Mouse (Mus musculus) thymus, adult 18-20 months (tissue): ENCODE data around the gene Tmc8.
"Not testable (repeated sequence)": the region's sequence is repeated elsewhere in the genome, so short reads cannot be mapped to it uniquely, and the experiment has no call there.

Experiments
- DNase-seq, 2 experiments: peaks; one replicate each; pipeline ENCODE4 v3.0.0; 2022; ENCODE audit warnings: mixed read lengths in 2 of 2

Gene Tmc8

DNA sequence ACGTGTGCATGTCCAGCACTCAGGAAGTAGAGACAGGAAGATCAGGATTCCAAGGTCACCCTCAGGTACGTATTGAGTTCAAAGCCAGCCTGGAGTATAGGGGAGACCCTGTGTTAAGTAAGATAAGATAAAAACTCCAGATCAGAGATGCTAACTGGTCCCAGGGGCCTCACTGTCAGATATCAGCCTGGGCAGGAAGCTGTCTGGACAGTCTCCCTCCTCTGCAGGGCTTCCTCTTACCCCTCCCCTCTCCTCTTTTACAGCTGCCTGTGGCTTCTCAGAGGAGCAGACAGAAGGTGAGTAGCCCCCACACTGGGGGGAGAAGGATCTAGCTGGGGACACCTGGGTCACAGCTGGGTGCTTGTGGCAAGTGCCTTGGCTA is 16.3 kb downstream of the Tmc8 start:
- DNase-seq: peak in 1 of 2 experiments; percentile 41

- no peak for DNase-seq
Observed at GRCm38 (mm10) chr11:117799174-117799573, 17.3 kb downstream of the Tmc8 start.

DNA sequence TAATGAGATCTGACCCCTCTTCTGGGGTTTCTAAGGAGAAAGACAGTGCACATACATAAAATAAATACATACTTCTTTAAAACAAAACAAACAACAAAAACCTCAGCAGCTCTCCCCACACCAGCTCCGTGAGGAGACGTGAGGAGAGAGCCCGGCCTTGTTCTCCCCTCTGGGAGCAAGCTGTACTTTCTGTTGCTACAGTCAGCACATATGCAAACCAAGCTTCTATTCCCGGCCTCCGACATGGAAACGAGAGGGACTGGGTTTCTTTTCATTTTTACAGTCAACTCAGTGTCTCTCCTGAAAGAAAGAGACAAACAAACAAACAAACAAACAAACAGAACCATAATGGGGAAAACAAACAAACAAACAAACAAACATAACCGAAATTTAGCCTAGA is 18.2 kb downstream of the Tmc8 start:
- no peak for DNase-seq

GRCm38 (mm10) chr11:117801650-117802049 is 19.8 kb downstream of the Tmc8 start:
- DNase-seq: no peak

GRCm38 (mm10) chr11:117803166-117803688 is 21.4 kb downstream of the Tmc8 start:
- DNase-seq: no peak

DNA sequence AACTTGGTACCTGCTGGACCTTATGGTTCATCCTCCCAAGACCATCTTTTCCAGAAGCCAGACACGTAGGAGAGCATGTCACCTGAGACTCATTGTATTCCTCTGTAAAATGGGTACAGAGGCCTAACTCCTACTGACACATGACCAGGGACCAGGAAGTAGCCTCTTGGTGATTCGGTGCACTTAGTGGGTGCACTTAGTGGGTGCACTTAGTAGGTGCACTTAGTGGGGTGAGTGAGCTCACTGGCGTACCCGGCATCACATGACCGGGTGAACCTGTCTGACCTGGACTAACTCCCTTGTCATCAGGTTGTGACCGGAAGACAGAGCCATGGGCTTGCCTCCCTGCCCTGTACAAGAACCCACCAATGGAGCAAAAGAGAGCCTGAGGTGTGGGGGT is 24.9 kb downstream of the Tmc8 start:
- no peak for DNase-seq

DNA sequence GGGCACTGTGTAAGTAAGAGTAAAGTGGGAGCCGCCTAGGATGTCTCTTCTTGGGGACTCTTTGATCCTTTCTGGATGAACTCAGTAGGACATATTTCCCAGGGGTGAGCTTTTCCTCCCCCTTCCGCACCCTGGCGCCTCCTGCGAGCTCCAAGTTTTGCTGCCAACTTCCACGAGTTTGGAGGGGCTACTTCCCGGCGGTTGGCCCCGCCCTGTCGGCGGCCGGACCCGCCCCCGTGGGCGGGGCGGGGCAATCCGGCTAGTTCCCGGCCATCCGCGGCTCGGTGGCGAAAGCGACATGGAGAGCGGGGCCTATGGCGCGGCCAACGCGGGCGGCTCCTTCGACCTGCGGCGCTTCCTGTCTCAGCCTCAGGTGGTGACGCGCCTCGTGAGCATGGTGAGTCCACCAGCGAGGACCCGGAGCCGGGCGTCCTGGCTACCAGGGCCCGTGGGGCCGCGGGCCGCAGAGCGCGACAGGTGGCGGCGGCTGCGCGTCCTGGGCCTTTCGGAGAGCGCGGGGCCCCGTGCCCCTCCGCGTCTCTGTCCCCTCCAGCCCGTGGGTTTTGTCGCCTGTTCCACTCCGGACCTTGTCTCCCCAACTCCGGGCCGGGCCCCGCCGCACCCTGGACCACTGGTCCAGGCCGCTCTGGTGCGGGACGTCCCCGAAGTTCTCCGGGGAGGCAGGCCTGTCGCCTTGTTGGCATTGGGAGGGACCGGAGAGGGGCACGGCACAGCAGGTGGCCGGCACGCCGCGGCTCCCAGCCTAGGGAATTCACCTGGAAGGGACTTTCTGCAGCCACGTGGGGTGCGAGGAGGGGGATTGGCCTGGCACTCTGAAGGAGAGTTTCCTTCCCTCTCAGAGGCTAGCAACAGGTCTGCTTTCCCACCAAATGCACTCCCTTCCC is 27.8 kb downstream of the Tmc8 start, which contains the start of the genes Gm20708 and Syngr2:
Gene Gm20708, plus strand, starts transcription at position 262 of the 905 bp plus-strand sequence.
Gene Syngr2, plus strand, starts transcription at position 262 of the 905 bp plus-strand sequence.
- peak; percentile 46 to 58 for DNase-seq

DNA sequence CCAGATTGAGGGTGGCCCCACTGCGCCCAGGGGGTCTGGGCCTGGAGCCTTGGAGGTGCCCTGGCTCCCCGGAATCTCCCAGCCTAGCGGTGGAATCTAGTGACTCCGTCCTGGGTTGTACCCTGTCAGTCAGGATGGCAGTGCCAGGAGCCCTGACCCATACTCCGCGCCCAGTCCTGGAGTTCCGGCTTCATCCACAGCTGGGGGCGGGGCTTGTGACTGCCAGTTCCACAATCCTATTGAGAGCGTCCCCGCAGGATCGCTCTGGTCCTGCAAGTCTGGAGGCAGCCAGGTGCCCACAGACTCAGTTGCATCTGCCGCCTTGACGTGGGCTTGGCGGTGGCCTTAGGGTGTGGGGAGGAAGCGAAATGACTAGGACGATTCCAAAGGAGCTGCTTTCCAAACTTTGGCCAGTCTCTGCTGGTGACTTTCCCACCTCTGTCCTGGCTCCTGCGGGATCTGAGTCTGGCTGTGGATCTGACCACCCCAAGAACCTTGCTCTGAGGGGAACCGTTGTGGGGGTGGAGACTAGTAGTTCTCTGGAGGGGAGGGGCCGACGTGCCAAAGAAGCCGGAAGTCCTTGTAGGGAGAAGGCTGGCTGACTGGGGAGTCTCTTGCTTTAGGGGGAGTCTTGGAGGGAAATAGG is 28.6 kb downstream of the Tmc8 start:
- peak; percentile 67 to 80 for DNase-seq

DNA sequence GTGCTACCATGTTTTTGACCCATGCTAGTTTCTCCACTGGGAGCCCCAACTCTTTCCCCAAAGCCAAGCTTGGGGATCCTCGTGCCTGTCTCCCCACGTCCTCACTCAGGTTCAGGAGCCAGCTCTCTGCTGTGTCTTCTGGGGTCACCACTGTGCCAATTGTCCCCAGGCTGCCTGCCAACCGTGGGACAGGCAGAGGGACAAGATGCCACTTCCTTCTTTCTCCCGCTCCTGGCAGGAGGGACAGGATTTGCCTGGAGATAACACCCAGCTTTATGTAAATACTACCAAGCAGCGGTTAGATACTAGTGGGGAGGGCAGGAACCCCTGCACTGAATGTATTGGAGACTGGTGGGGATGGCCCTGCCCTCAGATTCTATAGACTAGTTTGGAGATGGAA is 32.0 kb downstream of the Tmc8 start:
- no peak for DNase-seq

DNA sequence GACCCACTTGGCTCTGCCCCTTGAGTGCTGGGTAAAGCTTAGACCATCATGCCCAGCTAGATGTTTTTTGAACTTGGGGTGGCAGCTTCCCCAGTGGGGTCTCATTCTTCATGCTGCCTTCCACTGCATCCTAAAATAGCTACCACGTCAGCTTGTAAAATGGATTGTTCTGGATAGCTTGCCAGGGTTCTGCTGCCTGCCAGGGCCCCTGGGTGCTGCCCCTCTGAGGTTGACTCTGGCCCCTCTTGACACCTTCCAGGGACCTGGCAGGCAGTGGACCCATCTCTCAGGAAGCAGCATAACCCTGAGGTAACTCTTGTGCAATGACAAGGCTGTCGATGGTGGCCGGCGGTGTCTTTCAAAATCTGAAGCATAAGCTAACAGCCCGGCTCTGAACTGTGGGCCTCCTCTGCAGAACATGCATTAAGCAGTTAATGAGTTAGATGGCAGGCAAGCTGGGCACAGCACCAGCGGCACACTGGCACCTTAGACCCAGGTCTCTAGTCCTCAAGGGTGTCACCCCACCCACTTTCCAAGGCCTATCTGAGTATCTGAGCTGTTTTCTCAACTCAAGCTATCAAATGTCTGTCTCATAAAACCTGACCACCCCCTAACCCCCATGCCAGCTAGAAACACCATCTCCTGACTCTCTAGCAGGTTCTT is 33.0 kb downstream of the Tmc8 start:
- DNase-seq: no peak

DNA sequence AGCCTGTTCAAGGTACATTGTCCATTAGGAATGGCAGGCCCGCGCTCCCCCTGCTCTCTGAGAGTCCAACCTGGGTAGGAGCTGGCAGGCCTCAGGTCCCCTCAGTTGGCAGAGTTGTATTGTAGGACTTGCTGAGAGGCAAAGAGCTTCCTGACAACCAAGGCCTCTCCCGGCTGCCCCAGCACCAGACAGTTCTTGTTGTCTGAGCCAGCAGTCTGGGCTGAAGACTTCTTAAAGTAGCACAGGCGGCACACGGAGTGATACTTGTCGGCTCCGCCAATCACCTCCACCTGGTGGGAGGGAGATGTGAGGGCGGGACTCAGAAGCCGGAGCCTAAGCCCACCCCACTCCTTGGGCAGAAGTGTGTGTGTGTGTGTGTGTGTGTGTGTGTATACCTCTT is 34.0 kb downstream of the Tmc8 start:
- DNase-seq: not testable (repeated sequence)

DNA sequence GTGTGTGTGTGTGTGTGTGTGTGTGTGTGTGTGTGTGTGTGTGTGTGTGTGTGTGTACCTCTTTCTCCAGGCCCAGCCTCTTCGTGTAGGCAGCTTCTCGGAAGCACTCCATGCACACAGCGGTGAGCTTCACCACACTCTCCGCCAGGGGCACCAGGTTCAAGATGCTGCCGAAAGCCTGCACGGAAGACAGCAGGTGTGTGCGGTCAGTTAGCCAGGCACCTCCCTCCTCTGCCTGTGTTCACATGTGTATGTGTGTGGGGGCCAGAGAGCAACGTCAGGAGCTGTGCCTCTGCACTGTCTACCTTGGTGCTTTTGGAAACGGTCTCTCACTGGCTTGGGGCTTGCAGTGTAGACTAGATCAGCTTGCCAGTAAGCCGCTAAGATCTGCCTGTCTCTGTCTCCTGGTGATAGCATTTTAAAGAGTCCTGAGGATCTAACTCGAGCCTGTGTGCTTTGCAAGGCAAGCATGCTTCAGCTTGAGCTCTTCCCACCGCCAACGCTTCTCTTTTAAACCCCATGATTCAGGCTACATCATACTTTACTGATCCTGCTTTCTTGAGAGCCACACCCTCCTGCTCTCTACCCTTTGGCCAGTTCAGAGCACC is 34.6 kb downstream of the Tmc8 start:
- DNase-seq: no peak

GRCm38 (mm10) chr11:117819095-117819494 is 37.2 kb downstream of the Tmc8 start:
- no peak for DNase-seq

GRCm38 (mm10) chr11:117820173-117820572 is 38.3 kb downstream of the Tmc8 start:
- no peak for DNase-seq

- DNase-seq: no peak
Observed at GRCm38 (mm10) chr11:117821868-117822267, 40.0 kb downstream of the Tmc8 start.

DNA sequence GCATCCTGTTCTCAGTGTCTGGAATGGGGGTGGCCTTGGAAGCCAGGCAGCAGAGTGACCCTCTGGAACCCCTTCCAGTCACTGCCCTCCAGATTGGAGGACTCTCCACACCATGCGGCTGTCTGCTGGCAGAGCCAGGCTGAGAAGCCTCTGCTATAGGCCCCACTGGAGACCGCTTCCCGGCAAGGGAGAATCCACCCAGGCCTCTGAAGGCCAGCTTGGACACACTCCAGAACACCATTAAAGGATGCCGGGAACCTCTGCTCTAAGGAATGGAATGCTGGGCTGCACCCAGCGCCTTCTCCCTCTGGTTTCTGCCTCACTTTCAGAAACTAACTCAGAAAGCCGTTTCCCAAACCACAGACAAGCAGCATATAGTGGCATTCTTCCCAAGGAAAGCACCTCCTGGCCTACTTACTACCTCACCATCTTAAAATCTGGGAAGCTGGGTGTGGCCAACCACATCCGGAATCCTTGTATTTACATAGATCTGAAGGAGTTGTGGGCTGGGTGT is 40.9 kb downstream of the Tmc8 start:
- DNase-seq: no peak

DNA sequence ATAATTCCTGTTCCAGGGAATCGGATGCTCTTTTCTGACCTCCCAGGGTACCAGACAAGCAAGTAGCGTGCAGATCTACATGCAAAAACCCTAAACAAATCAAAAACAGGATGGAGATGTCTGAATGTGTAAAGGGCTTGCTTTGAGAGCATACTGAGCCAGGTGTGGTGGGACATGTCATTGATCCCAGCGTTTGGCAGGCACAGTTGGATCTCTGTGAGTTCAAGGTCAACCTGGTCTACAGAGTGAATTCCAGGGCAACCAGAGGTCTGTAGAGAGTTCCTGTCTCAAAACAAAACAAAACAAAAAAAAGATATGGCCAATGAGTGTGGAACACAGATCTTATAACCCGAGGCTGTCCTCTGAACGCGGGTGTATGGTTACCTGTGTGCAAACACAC is 41.5 kb downstream of the Tmc8 start:
- no peak for DNase-seq

DNA sequence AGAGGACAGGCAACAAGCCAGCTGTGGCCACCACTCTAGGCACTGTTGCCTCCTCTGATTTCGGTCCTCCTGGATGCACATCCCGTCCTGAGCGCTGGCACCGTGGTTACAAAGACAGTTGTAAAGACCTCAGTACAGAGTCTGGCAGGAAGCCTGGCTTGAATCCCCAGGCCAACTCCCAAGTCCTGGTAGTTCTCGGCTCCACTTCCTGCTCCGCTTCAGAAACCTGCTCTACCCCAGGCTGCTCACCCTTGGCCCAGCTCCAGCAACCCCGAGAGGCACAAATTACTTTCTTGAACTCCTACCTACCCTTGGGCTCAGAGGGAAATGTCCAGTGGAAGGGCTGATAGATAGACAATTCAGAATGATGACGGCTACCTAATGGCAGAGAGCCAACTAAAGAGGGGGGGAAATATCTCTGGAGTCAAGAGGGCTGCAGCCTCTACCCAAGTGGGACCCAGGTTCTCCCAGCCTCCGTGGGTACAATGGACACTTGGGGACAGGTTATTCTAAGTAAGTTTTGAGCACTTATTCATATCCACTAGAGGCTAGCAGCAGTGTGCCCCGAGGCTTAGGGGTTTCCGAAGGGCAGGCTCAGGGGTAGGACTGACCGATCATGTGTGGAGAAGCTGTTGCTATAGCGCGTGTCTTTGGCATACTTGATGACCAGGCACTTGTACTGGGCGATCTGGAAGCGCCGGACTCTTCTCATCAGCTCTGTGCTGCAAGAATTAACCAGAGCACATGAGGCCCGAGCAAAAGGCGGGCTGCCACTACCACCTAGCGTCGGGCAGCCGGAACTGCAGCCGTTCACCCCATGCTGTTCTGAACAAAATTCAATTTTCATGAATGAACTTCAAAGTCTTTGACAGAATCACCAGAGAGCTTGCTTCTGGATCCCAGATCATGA is 42.4 kb downstream of the Tmc8 start:
- DNase-seq: peak; percentile 54 to 69

- peak; percentile 57 to 65 for DNase-seq
Observed at GRCm38 (mm10) chr11:117825333-117826101, 43.6 kb downstream of the Tmc8 start, which contains the start of the genes Afmid and Tk1. Gene Afmid (plus strand): TSS chr11:117825924. Gene Tk1 (minus strand): TSS chr11:117826092.

- DNase-seq: no peak
Observed at GRCm38 (mm10) chr11:117826164-117826563, 44.3 kb downstream of the Tmc8 start.
